Mouse (Mus musculus): ENCODE measurements around the gene Baiap2l1. TPM values are rescaled to one million over a fixed set of nuclear protein-coding genes. Genes with fewer than 3 reads are reported as not detected.

Gene Baiap2l1
- polyA plus RNA-seq, 1 experiment from 2014 or later: 27.4 TPM

DNA sequence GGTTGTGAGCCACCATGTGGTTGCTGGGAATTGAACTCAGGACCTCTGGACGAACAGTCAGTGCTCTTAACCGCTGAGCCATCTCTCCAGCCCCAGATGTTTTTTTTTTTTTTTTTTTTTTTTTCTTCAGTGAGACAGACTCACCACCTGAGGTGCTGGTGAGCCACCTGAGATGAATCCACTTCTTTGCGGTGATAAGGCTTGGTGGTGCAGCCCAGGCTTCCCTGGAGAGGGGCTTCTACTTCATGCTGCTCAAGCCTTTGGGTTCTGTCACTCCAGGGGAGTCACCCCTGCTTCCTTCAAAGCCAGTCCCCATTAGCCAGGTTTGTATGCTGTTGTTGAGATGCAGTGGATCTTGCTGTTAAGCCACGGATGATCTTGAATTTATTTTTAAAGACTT is 104.7 kb downstream of the Baiap2l1 start:
- Histone ChIP-seq H3K27ac (no peak overlapping the region), H3K4me2 (replicated peaks) (no peak overlapping the region), H3K4me3 (replicated peaks) (no peak overlapping the region), H3K9me3 (no peaks in the 10 kb centered on the region), H3K4me1 (replicated peaks) (peaks cover 21% of the 10 kb centered on the region), H3K9ac (no peak overlapping the region), H3K36me3 (no peaks in the 10 kb centered on the region), H3K27me3 (replicated peaks) (no peaks in the 10 kb centered on the region)
- no peak for ATAC-seq
- 71% methylated on average over 4 of the region's 4 CpGs for WGBS

DNA sequence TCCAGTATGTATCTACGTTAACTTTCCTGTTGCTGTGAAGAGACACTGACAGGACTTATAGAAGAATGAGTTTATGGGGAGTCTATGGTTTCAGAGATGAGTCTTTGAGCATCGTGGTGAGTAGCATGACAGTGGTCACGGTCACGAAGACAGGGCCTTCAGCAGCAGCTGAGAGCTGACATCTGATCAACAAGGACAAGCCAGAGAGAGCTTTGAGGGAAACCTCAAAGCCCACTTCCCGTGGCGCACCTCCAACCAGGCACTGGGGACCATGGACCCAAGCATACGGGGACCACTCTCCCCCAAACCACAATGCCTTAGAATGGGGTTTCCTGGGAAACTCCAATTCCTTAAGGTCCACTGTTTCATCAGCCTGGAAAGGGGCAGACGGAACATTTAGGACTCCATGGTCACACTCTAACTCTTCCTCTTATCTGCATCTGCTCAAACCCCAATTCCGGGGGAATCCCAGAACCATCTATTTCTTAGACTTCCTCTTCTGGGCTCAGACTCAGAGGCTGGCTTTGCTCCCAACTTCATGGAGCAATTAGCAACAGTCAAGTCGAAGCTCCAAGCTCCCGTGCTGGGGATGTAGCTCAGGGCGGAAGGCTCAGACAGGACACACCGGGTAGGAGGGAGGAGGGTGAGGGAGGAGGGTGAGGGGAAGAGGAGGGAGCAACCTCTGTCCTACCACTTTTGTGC is 105.9 kb downstream of the Baiap2l1 start:
- Histone ChIP-seq H3K4me2 (replicated peaks) (no peak overlapping the region), H3K36me3 (no peaks in the 10 kb centered on the region), H3K27ac (no peak overlapping the region), H3K27me3 (replicated peaks) (no peaks in the 10 kb centered on the region), H3K4me1 (replicated peaks) (peaks cover 16% of the 10 kb centered on the region), H3K9me3 (no peaks in the 10 kb centered on the region), H3K4me3 (replicated peaks) (no peak overlapping the region), H3K9ac (no peak overlapping the region)
- no peak for ATAC-seq
- 83% methylated on average over 13 of the region's 13 CpGs for WGBS

DNA sequence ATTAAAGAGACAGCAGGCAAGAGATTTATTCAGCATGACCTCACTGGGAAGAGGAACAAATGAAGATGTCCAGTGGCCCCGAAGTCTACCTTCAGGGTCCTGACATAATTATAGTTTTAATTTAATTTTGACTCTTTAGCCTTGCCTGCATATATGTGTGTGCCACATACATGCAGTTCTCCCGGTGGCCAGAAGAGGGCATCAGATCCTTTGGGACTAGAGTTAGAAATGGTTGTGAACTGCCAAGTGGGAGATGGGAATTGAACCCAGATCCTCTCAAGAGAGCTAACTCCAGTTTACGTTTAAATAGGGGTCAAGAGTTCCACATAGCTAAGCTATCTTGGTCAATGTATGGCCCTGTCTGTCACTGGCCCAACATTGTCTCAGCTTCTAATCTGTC is 108.0 kb downstream of the Baiap2l1 start:
- ATAC-seq: no peak
- H3K4me3 ChIP-seq (replicated peaks): no peak overlapping the region
- no peaks in the 10 kb centered on the region for H3K27me3 ChIP-seq (replicated peaks)
- 82% methylated on average over 3 of the region's 3 CpGs for WGBS
- H3K9me3 ChIP-seq: no peaks in the 10 kb centered on the region
- no peak overlapping the region for H3K4me2 ChIP-seq (replicated peaks)
- H3K36me3 ChIP-seq: no peaks in the 10 kb centered on the region
- no peak overlapping the region for H3K27ac ChIP-seq
- H3K9ac ChIP-seq: no peak overlapping the region
- H3K4me1 ChIP-seq (replicated peaks): peaks cover 11% of the 10 kb centered on the region

- H3K9ac ChIP-seq: no peak overlapping the region
- peak; percentile 65 for ATAC-seq
- H3K9me3 ChIP-seq: no peaks in the 10 kb centered on the region
- H3K27ac ChIP-seq: peak overlapping the region; percentile 33; the same call in 1 of the 2 replicates
- peaks cover 7% of the 10 kb centered on the region for H3K4me1 ChIP-seq (replicated peaks)
- WGBS: 32% methylated on average over 10 of the region's 10 CpGs
- no peaks in the 10 kb centered on the region for H3K36me3 ChIP-seq
- H3K4me2 ChIP-seq (replicated peaks): no peak overlapping the region
- H3K27me3 ChIP-seq (replicated peaks): no peaks in the 10 kb centered on the region; the same call in 1 of the 2 replicates
- H3K4me3 ChIP-seq (replicated peaks): no peak overlapping the region
Observed at GRCm38 (mm10) chr5:144247906-144248585, 109.9 kb downstream of the Baiap2l1 start.

DNA sequence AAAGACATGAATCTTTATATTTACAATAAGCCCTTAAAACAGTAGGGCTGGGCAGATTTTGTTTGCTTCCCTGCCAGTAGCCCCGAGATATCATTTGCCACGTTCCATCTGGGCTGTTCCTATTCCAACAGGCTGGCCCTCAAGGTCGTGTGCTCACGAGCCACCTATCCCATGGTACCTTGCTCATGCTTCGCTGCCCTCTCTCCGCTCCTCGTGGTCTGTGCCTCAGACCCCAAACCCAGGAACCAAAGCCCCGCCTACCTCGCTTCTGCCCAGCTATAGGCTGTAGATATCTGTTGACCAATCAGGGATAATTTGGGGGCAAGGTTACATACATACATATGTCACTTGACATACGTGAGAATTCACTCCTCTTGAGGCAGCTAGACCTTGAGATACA is 110.6 kb downstream of the Baiap2l1 start:
- H3K4me1 ChIP-seq (replicated peaks): peaks cover 7% of the 10 kb centered on the region
- no peak overlapping the region for H3K4me2 ChIP-seq (replicated peaks)
- H3K9me3 ChIP-seq: no peaks in the 10 kb centered on the region
- peak; percentile 30; the same call in 1 of the 2 replicates for ATAC-seq
- no peak overlapping the region for H3K4me3 ChIP-seq (replicated peaks)
- H3K9ac ChIP-seq: no peak overlapping the region
- H3K36me3 ChIP-seq: no peaks in the 10 kb centered on the region
- H3K27me3 ChIP-seq (replicated peaks): no peaks in the 10 kb centered on the region; the same call in 1 of the 2 replicates
- H3K27ac ChIP-seq: no peak overlapping the region
- 64% methylated on average over 10 of the region's 10 CpGs for WGBS

DNA sequence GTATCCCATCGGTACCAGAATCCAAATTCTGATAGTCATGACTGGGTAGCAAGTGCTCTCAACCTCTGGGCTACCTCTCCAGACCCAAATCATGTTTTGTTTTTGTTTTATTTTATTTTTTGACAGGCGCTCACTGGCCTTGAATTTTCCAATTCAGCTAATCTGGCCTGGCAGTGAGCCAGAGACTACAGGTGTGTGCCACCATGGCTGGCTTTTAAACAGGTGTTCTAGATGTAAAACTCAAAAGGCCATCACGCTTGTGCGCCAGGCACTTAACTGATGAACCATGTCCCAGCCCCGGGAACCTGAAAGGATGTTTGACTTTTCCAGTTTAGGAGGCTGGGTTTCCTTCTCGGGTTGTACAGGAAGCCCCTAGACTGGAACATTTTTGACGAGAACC is 111.2 kb downstream of the Baiap2l1 start:
- H3K9me3 ChIP-seq: no peaks in the 10 kb centered on the region
- no peak overlapping the region for H3K9ac ChIP-seq
- H3K27me3 ChIP-seq (replicated peaks): no peaks in the 10 kb centered on the region; the same call in 1 of the 2 replicates
- whole genome bisulfite sequencing: 47% methylated on average over 7 of the region's 7 CpGs
- H3K4me1 ChIP-seq (replicated peaks): peaks cover 7% of the 10 kb centered on the region
- H3K36me3 ChIP-seq: no peaks in the 10 kb centered on the region
- no peak overlapping the region for H3K4me3 ChIP-seq (replicated peaks)
- ATAC-seq: no peak
- no peak overlapping the region for H3K27ac ChIP-seq
- no peak overlapping the region for H3K4me2 ChIP-seq (replicated peaks)

DNA sequence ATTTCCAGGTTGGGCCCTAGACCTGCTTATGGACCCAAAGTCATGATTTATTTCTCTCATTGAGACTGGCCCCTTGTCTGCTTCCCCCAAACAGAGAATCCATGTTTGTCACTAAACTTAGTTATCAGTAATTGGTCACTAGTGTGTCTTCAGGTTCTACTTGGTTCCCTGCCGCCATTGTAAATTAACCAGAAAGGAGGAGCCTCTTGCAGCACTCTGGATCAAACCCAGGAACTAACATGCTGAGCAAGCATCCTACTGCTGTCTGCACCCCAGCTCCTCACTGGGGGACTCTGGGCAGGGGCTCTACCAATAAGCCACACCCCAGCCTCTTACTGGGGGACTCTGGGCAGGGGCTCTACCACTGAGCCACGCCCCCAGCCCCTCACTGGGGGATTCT is 112.3 kb downstream of the Baiap2l1 start:
- Histone ChIP-seq H3K9me3 (no peaks in the 10 kb centered on the region), H3K4me3 (replicated peaks) (no peak overlapping the region), H3K36me3 (no peaks in the 10 kb centered on the region), H3K27ac (no peak overlapping the region), H3K27me3 (replicated peaks) (no peaks in the 10 kb centered on the region; the same call in 1 of the 2 replicates), H3K4me1 (replicated peaks) (peaks cover 7% of the 10 kb centered on the region), H3K9ac (no peak overlapping the region), H3K4me2 (replicated peaks) (no peak overlapping the region)
- 79% methylated on average over 2 of the region's 2 CpGs for WGBS
- ATAC-seq: no peak

GRCm38 (mm10) chr5:144243901-144244487 is 113.9 kb downstream of the Baiap2l1 start, which contains the start of gene Bri3:
Gene Bri3, plus strand, starts transcription at chr5:144244437.
- H3K4me1 ChIP-seq (replicated peaks): peaks cover 7% of the 10 kb centered on the region
- H3K4me2 ChIP-seq (replicated peaks): no peak within 1 kb of the TSS
- H3K27me3 ChIP-seq (replicated peaks): no peaks in the 10 kb centered on the region; the same call in 1 of the 2 replicates
- no peak within 1 kb of the TSS for H3K9ac ChIP-seq
- no peaks in the 10 kb centered on the region for H3K36me3 ChIP-seq
- no peak within 1 kb of the TSS for H3K27ac ChIP-seq
- no peak for ATAC-seq
- H3K4me3 ChIP-seq (replicated peaks): no peak within 1 kb of the TSS
- WGBS: 90% methylated on average over 7 of the region's 7 CpGs
- H3K9me3 ChIP-seq: no peaks in the 10 kb centered on the region

- no peaks in the 10 kb centered on the region for H3K9me3 ChIP-seq
- H3K4me2 ChIP-seq (replicated peaks): no peak overlapping the region
- ATAC-seq: no peak
- no peak overlapping the region for H3K27ac ChIP-seq
- H3K9ac ChIP-seq: no peak overlapping the region
- H3K4me3 ChIP-seq (replicated peaks): no peak overlapping the region
- 77% methylated on average over 1 of the region's 1 CpGs for WGBS
- no peaks in the 10 kb centered on the region for H3K4me1 ChIP-seq (replicated peaks)
- no peaks in the 10 kb centered on the region; the same call in 1 of the 2 replicates for H3K27me3 ChIP-seq (replicated peaks)
- no peaks in the 10 kb centered on the region for H3K36me3 ChIP-seq
Observed at GRCm38 (mm10) chr5:144238969-144239368, 118.9 kb downstream of the Baiap2l1 start.

DNA sequence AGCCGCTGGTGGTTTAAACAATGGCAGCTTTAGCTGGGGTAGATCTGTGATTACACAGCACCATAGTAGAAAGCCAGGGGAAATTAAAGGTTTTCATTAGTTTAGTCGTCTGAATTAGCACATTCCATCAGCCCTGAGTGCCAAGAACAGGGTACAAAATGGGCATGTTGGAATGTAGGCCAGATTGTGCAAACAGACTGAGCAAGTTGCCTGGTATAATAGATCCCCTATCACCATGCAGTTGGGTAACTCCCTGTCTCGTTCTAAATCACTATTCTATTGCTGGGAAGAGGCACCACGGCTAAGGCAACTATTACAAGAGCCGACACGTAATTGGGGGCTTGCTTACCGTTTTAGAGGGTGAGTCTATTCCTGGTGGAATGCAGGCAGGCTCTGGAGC is 123.2 kb downstream of the Baiap2l1 start:
- Histone ChIP-seq H3K4me3 (replicated peaks) (no peak overlapping the region), H3K9me3 (no peaks in the 10 kb centered on the region), H3K27me3 (replicated peaks) (no peaks in the 10 kb centered on the region; the same call in 1 of the 2 replicates), H3K4me1 (replicated peaks) (no peaks in the 10 kb centered on the region), H3K36me3 (no peaks in the 10 kb centered on the region), H3K27ac (no peak overlapping the region), H3K4me2 (replicated peaks) (no peak overlapping the region), H3K9ac (no peak overlapping the region)
- WGBS: 84% methylated on average over 7 of the region's 7 CpGs
- no peak for ATAC-seq

DNA sequence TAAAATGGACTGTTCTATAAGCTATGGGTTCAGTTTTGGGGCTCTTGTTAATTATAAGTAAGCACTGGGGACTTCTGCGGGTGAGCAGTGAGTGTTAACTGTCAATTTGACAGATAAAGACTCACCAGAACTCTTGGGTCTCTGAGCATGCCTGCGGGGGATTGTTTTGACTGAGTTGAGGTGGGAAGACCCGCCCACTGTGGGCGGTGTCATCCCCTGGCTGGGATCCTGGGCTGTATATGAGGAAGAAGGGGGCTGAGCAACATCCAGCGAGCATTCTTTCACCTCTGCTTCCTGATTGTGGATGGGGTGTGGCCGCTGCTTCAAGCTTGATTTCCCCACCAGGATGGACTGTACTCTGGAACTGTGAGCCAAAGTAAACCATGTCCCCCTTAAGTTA is 123.7 kb downstream of the Baiap2l1 start:
- WGBS: 64% methylated on average over 6 of the region's 6 CpGs
- no peak overlapping the region for H3K9ac ChIP-seq
- H3K4me3 ChIP-seq (replicated peaks): no peak overlapping the region
- no peak overlapping the region for H3K27ac ChIP-seq
- no peaks in the 10 kb centered on the region; the same call in 1 of the 2 replicates for H3K27me3 ChIP-seq (replicated peaks)
- H3K36me3 ChIP-seq: no peaks in the 10 kb centered on the region
- H3K9me3 ChIP-seq: no peaks in the 10 kb centered on the region
- no peaks in the 10 kb centered on the region for H3K4me1 ChIP-seq (replicated peaks)
- no peak for ATAC-seq
- no peak overlapping the region for H3K4me2 ChIP-seq (replicated peaks)

GRCm38 (mm10) chr5:144232531-144232930 is 125.4 kb downstream of the Baiap2l1 start:
- Histone ChIP-seq H3K27me3 (replicated peaks) (no peaks in the 10 kb centered on the region), H3K9me3 (no peaks in the 10 kb centered on the region), H3K9ac (no peak overlapping the region), H3K36me3 (no peaks in the 10 kb centered on the region), H3K27ac (no peak overlapping the region), H3K4me3 (replicated peaks) (no peak overlapping the region), H3K4me1 (replicated peaks) (no peaks in the 10 kb centered on the region), H3K4me2 (replicated peaks) (no peak overlapping the region)
- WGBS: 81% methylated on average over 5 of the region's 5 CpGs
- ATAC-seq: no peak

All from intestine, embryonic 15.5 days (tissue).